Mouse (Mus musculus) layer of hippocampus, adult 9-11 months (tissue): ENCODE data around the gene Olfr1338.
"Not testable (repeated sequence)": the region's sequence is repeated elsewhere in the genome, so short reads cannot be mapped to it uniquely, and the experiment has no call there.

Source experiments
- DNase-seq: peaks from one replicate; pipeline ENCODE4 v3.0.0; 2022

The Olfr1338 gene

DNA sequence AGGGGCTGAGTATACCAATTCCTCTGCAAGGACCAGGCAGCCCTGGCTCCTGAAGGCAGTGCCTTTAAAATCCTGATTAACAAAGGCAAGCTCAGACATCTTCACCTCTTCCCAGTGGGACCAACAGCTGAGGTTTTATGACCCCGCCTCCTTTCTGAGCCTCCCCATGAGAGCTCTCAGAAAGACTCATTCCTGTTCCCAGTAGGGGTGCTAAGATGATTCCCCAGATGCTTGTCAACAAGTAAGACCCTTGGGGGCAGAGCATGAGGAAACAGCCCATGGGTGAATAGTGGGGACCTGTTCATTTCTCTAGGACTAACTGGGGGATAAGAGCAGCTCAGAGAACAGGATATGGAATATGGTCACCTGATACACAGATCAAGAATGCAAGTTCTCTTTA, at the start of gene Olfr1338:
TSS of gene Olfr1338 (minus strand) at position 101 of the 400 bp plus-strand sequence.
- no peak for DNase-seq

GRCm38 (mm10) chr4:118792796-118793195, 34.3 kb upstream of the Olfr1338 start:
- DNase-seq: not testable (repeated sequence)

DNA sequence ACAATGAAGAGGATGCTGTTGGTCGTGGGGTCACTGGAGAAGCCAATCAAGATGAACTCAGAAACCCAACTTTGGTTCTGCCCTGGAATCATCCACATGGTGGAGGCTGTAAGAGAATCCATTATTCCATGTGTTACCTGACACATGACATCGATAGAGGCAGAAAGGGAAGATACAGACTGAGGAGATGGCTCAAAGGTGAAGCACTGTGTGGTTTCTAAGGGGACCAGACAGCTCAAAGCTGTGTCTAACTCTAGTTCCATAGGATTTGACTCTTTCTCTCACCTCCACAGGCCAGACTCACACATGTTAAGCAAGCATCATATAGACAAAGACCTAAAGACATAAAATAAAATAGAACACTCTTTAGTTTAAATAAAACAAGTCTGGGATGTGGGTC, 23.9 kb upstream of the Olfr1338 start, which contains the start of gene Olfr1337:
TSS of gene Olfr1337 (minus strand) at position 101 of the 400 bp plus-strand sequence.
- DNase-seq: no peak

GRCm38 (mm10) chr4:118741881-118742280, 16.7 kb downstream of the Olfr1338 start:
- DNase-seq: no peak

DNA sequence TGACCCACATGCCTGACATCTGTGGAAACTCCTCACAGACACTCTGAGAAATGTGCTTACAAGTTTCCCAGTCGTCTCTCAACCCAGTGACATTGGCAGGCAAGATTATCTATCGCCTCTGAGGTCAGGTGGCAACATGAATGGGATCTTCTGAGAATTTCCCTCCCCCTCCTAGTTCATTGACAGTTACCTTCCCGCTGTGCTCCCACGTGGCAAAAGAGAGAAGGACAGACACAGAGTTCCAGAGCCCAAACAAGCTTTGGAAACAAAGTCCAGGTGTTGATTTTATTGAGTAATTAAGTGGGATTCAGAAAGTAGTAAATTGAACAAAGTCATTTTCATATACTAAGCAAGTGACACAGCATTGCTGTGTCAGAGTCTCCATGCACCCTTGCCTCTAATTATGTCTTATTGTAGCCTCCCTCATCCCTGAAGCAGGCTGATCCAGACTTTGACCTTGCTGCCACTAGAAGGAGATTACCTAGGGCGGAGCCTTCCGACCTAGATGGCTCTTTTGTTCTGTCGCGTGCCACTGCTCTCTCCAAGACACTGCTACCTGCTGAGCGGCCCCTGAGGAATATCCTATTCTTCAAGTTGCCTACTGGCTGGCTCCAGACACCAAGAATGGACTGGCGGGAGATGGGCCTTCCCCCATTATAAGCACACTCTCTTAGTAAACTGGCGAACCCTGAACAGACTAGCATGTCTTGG, 17.4 kb downstream of the Olfr1338 start:
- DNase-seq: no peak

DNA sequence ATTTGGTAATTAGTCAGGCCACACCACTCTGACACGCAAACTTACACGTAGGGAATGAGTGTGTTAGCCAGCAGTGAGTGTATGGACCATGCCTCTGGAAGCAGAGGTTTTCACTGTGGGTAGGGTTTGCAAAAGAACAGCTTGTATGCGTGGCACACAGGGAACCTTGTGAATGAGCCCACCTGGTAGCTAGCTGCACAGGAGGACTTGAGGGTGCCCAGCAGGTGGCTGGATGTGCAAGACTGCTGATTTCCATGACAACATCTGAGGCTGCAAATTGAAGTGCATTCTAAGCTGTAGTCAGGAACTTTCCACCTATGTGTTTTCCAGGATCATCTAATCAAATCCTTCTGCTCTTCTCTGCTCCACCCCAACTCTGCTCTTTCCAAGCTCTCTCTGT, 19.0 kb downstream of the Olfr1338 start:
- DNase-seq: no peak

GRCm38 (mm10) chr4:118731875-118732274, 26.7 kb downstream of the Olfr1338 start, which contains the start of gene Olfr1339:
TSS of gene Olfr1339 (plus strand) at chr4:118732175.
- DNase-seq: no peak

- no peak for DNase-seq
These were observed 36.6 kb downstream of the Olfr1338 start for GRCm38 (mm10) chr4:118721742-118722483.

DNA sequence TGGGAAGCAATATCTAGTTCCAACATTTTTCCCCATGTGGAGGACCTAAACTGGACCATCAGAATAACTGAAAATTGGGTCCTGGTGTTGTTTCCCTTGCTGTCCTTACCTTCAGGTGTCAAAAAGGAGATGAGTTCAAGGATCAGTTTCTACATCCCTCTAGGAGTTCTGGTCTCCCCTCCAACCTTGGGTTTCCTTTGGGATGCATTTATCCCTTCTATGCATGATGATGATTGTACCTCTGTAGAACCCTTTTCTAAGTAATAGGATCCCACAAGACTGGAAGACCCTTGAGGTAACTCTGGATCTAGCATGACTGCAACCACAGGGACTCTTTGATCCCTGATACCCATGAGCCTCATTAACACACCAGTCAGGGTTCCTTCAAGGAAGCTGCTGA, 38.7 kb downstream of the Olfr1338 start, which contains the start of gene Olfr1340:
TSS of gene Olfr1340 (plus strand) at position 301 of the 400 bp plus-strand sequence.
- no peak for DNase-seq

DNA sequence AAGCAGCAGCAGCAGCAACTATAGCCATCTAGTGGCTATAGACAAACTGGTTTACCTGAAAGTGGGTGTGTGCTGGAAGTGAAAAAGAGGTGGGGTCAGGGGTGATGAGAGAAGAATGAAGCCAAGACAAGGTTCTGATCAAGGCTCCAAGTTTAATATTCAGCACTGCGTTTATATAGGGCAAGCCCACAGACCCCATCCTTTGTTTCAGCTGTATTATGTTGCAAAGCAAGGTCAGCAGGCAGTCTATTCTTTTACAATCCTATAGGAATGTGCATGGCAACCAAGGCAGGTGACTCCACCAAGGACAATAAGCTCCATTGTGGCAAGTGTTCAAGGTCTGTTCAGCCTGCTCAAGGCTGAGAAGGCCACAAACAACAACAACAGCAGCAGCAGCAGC, 46.9 kb downstream of the Olfr1338 start:
- DNase-seq: no peak

DNA sequence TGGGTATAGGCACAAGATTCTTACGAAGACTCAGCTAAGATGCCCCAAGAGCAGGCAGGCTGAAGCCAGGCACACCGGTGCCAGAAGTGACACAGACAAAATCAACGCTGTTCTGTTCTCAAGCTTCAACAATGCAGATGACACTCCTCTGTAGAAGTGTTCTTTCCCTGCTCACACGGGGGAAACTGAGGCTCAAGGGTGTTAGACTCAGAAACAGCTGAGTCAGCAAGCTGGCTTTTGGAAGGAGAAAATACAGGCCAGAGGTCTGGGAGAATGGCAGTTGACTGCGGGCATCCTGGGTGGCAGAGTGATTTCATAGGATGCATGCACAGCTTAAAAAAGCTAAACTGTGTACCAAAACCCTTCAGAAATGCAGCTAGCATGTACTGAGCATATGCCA, 50.5 kb downstream of the Olfr1338 start:
- no peak for DNase-seq

GRCm38 (mm10) chr4:118703223-118703622, 55.3 kb downstream of the Olfr1338 start, which contains the start of gene Olfr1341:
TSS of gene Olfr1341 (plus strand) at chr4:118703523.
- DNase-seq: no peak
